Mouse (Mus musculus) liver, adult 2 months (tissue): ENCODE data around the gene Olfml2b. TPM values are rescaled to one million over a fixed set of nuclear protein-coding genes. Genes with fewer than 3 reads are reported as not detected.

ENCODE experiments used
- DNase-seq: peaks from one replicate; pipeline ENCODE4 v3.0.0-alpha.2; 2011; ENCODE audit warnings: low read depth, low spot score; ENCODE audit errors: extremely low read depth
- H3K27ac ChIP-seq: fragments of 200-500 bp; replicated peaks from 2 replicates; pipeline ENCODE4 v1.5.1; 2012; ENCODE audit warnings: low read depth, mild to moderate bottlenecking, control low read depth, inconsistent platforms, low read length; ENCODE audit not compliant: insufficient read depth
- H3K27me3 ChIP-seq: fragments of 200-500 bp; 2 replicates; pipeline ENCODE4 v1.6.1; 2012; ENCODE audit warnings: mild to moderate bottlenecking, moderate library complexity, low read length, inconsistent platforms; ENCODE audit not compliant: control insufficient read depth, insufficient read depth
- H3K36me3 ChIP-seq: fragments of 200-500 bp; 2 replicates; pipeline ENCODE4 v1.6.1; 2012; ENCODE audit warnings: low read length, inconsistent platforms; ENCODE audit not compliant: control insufficient read depth, insufficient read depth
- H3K4me1 ChIP-seq: fragments of 200-500 bp; 2 replicates; pipeline ENCODE4 v1.6.1; 2011; ENCODE audit warnings: low read length; ENCODE audit not compliant: control insufficient read depth, insufficient read depth
- H3K4me3 ChIP-seq: fragments of 200-500 bp; 2 replicates; pipeline ENCODE4 v1.5.1; 2011; ENCODE audit warnings: low read depth, mild to moderate bottlenecking, control low read depth, low read length, moderate library complexity; ENCODE audit not compliant: insufficient read depth
- H3K79me2 ChIP-seq: fragments of 200-500 bp; 2 replicates; pipeline ENCODE4 v1.6.1; 2012; ENCODE audit warnings: inconsistent platforms, mild to moderate bottlenecking, low read length, moderate library complexity; ENCODE audit not compliant: control insufficient read depth, insufficient read depth
- H3K9ac ChIP-seq: fragments of 200-500 bp; 2 replicates; pipeline ENCODE4 v1.6.1; 2012; ENCODE audit warnings: low read depth, mild to moderate bottlenecking, control low read depth, inconsistent platforms, low read length
- CTCF ChIP-seq: fragments of 200-500 bp; IDR thresholded peaks from 2 replicates; pipeline ENCODE4 v1.5.1; 2011; ENCODE audit warnings: low read depth, low read length, control low read depth
- POLR2A ChIP-seq: fragments of 200-500 bp; IDR thresholded peaks from 2 replicates; pipeline ENCODE4 v1.6.1; 2011; ENCODE audit warnings: low read length, control low read depth; ENCODE audit not compliant: insufficient read depth; ENCODE audit errors: extremely low read depth
- WGBS: fragments of 180-500 bp; shearing (Covaris S2); methylation state at CpG from one replicate; pipeline ENCODE4 v1.1.7; 2018; 5-methylcytosine and 5-hydroxymethylcytosine counted together
- polyA plus RNA-seq: library from polyadenylated mRNA; depleted of rRNA; stranded (reverse); fragments of >200 nt; gene quantifications from 2 replicates; pipeline ENCODE4 v1.2.3, GENCODE M21; 2012
- total RNA-seq: library from RNA; depleted of rRNA; stranded (reverse); fragments of >200 nt; gene quantifications from 2 replicates; pipeline ENCODE4 v1.2.3, GENCODE M21; 2014

Gene Olfml2b
- total and polyA plus RNA-seq, 2 experiments, result 0.37 to 0.46 TPM

- H3K4me3 ChIP-seq, result no peak overlapping the region
- H3K36me3 ChIP-seq, result no peaks in the 10 kb centered on the region
- WGBS, result 64% methylated on average over 4 of the region's 4 CpGs
- no peaks in the 10 kb centered on the region for H3K27me3 ChIP-seq
- no peaks in the 10 kb centered on the region for H3K4me1 ChIP-seq
- H3K79me2 ChIP-seq, result no peaks in the 10 kb centered on the region
- TF ChIP-seq POLR2A (no peak), CTCF (no peak)
- no peak for DNase-seq
- H3K27ac ChIP-seq, result no peak overlapping the region
- H3K9ac ChIP-seq, result no peak overlapping the region
Measured at GRCm38 (mm10) chr1:170632856-170633255, 11.5 kb upstream of the Olfml2b start.

DNA sequence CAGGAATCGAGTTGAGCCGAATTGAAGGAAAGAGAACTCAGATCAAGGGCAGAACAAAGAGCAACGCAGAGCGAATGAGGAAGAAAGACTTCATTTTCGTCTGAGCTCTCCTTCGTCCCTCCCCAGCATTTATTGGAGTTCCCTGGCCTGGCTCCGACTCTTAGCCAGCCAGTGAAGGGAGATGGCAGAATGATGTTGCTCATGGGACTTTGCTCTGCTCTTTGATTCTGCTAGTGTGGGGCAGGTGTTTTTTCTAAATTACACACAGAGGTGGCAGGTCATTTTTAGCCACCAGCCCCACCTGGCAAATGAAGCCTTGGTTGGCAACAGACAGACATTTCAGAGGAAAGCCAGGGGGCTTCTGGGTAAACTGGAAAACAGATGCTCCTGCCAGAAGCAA is 5.4 kb upstream of the Olfml2b start:
- no peaks in the 10 kb centered on the region for H3K79me2 ChIP-seq

GRCm38 (mm10) chr1:170645896-170646605 is 1.7 kb downstream of the Olfml2b start:
- H3K4me1 ChIP-seq, result peaks cover 5% of the 10 kb centered on the region; the same call in 1 of the 2 replicates
- H3K27ac ChIP-seq, result no peak overlapping the region
- no peak overlapping the region for H3K4me3 ChIP-seq
- H3K9ac ChIP-seq, result no peak overlapping the region
- 53% methylated on average over 15 of the region's 15 CpGs for WGBS
- no peaks in the 10 kb centered on the region for H3K27me3 ChIP-seq
- no peak for TF ChIP-seq CTCF
- no peak for TF ChIP-seq POLR2A
- H3K36me3 ChIP-seq, result no peaks in the 10 kb centered on the region
- DNase-seq, result peak; percentile 19
- no peaks in the 10 kb centered on the region for H3K79me2 ChIP-seq

More for the DNA sequence above, 5.4 kb upstream of the Olfml2b start:
- peaks cover 3% of the 10 kb centered on the region; the same call in 1 of the 2 replicates for H3K4me1 ChIP-seq
- H3K27ac ChIP-seq, result no peak overlapping the region
- H3K9ac ChIP-seq, result no peak overlapping the region
- H3K4me3 ChIP-seq, result no peak overlapping the region
- DNase-seq, result peak; percentile 43
- TF ChIP-seq CTCF, result no peak
- no peak for TF ChIP-seq POLR2A
- no peaks in the 10 kb centered on the region for H3K36me3 ChIP-seq
- H3K27me3 ChIP-seq, result no peaks in the 10 kb centered on the region
- WGBS, result 64% methylated on average over 7 of the region's 7 CpGs

GRCm38 (mm10) chr1:170646606-170647287 is 2.4 kb downstream of the Olfml2b start:
- no peaks in the 10 kb centered on the region for H3K79me2 ChIP-seq
- H3K4me1 ChIP-seq, result peaks cover 5% of the 10 kb centered on the region; the same call in 1 of the 2 replicates
- no peak overlapping the region for H3K27ac ChIP-seq
- H3K27me3 ChIP-seq, result no peaks in the 10 kb centered on the region
- TF ChIP-seq POLR2A (no peak), CTCF (no peak)
- WGBS, result 49% methylated on average over 9 of the region's 9 CpGs
- DNase-seq, result no peak
- H3K4me3 ChIP-seq, result no peak overlapping the region
- H3K36me3 ChIP-seq, result no peaks in the 10 kb centered on the region
- no peak overlapping the region for H3K9ac ChIP-seq

DNA sequence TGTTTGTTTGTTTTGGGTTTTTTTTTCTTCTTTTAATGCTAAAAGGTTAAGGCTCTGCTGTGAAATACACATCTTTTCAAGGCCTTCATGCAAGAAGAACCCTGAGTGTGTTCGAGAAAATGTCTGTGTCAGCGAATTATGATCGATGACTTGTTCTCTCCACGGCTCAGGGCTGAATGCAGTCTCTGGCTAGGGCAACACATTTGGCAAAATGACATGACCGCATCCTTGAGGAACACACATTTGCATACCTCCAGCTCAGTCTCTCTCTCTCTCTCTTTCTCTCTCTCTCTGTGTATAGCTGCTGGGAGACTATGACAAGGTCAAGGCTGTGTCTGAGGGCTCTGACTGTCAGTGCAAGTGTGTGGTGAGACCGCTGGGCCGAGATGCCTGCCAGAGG is 3.0 kb downstream of the Olfml2b start:
- no peak for DNase-seq
- Histone ChIP-seq H3K4me3 (no peak overlapping the region), H3K9ac (no peak overlapping the region), H3K4me1 (peaks cover 5% of the 10 kb centered on the region; the same call in 1 of the 2 replicates), H3K79me2 (no peaks in the 10 kb centered on the region), H3K27ac (no peak overlapping the region), H3K27me3 (no peaks in the 10 kb centered on the region), H3K36me3 (no peaks in the 10 kb centered on the region)
- no peak for TF ChIP-seq CTCF
- no peak for TF ChIP-seq POLR2A
- 84% methylated on average over 7 of the region's 7 CpGs for WGBS
